Mouse (Mus musculus) cerebellum, adult 9-10 months (tissue): ENCODE results near the gene Rhox3g.
"Not testable (repeated sequence)": the region's sequence is repeated elsewhere in the genome, so short reads cannot be mapped to it uniquely, and the experiment has no call there.

Source experiments
- DNase-seq: peaks from one replicate; pipeline ENCODE4 v3.0.0; 2022

Gene Rhox3g

DNA sequence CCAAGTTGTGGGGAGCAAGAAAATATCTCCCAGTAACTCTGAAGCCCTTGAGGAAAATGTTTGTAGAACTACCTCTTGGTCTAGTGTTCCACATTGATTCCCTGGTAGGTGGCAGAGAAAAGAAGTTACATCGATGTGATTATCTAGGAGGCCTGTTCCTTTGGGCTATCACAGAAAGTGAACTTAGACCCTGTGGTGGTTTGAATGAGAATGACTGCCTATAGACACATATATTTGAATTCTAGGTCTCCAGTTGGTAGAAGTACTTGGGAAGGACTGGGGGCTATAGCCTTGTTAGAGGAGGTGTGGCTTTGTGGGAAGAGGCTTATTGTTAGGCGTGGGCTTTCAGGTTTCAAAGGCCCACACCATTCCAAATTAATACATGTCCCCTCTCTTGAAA is at the start of gene Rhox3g:
Gene Rhox3g, minus strand, starts transcription at position 101 of the 400 bp plus-strand sequence.
- DNase-seq, result not testable (repeated sequence)

DNA sequence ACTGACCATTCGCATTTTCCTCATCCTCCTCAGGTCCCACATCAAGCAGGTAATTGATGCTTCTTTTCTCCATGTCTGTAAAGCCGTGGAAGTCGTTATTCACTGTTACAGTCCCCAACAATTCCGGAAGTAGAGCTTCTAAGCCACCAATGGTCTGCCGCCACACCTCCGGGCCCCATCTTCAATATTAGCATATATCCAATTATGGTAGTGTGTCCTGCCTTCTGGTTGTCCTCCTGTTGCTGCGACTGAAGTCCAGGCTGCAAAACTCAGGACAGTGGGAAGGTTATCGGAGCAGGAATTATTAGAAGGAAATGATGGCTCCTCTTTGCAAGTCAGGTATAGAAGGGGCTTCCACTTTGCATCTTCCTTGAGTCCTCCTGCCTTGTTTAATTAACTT is 44.8 kb upstream of the Rhox3g start, which contains the start of gene Rhox2h:
Gene Rhox2h, minus strand, starts transcription at position 101 of the 400 bp plus-strand sequence.
- not testable (repeated sequence) for DNase-seq

DNA sequence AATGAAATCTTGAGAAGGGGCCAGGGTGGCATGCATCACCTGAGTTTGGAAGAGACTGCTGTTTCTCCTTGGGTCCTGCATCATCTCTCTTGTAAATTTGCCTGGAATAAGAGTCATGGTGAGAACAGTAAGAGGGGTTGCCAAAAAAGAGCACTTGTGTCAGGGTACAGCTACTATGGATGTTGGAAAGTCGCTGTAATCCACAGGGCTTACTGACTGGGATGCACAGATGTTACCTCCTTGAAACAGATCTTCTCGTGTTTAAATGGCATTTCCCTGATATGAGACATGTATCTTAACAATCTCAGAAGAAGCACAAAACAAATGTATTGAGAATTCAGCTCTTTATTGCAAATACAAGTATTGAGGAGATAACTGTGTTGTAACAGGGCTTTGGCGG is 40.3 kb upstream of the Rhox3g start, which contains the start of gene Rhox3h:
Gene Rhox3h, minus strand, starts transcription at position 101 of the 400 bp plus-strand sequence.
- not testable (repeated sequence) for DNase-seq

DNA sequence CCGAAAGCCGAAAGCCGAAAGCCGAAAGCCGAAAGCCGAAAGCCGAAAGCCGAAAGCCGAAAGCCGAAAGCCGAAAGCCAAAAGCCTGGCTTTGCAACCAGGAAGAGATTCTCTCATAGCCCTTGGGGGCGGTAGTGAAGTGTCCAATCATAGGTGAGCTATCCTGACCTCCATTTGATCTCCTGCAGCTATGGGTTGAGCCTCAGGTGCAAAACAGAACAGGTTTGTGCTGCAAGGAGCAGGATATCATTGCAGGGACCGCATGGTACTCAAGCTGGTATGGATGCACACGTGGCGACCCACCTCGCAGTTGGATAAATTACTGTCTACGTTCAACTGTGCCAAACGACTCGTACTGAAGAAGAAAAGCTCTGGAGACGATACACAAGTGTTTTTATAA is 22.8 kb upstream of the Rhox3g start, which contains the start of gene Rhox4g:
Gene Rhox4g, minus strand, starts transcription at position 101 of the 400 bp plus-strand sequence.
- not testable (repeated sequence) for DNase-seq

DNA sequence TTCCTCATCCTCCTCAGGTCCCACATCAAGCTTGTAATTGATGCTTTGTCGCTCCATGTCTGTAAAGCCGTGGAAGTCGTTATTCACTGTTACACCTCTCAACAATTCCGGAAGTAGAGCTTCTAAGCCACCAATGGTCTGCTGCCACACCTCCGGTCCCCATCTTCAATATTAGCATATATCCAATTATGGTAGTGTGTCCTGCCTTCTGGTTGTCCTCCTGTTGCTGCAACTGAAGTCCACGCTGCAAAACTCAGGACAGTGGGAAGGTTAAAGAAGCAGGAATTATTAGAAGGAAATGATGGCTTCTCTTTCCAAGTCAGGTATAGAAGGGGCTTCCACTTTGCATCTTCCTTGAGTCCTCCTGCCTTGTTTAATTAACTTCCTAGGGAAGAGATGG is 15.0 kb upstream of the Rhox3g start, which contains the start of gene Rhox2g:
Gene Rhox2g, minus strand, starts transcription at position 101 of the 400 bp plus-strand sequence.
- DNase-seq, result not testable (repeated sequence)

DNA sequence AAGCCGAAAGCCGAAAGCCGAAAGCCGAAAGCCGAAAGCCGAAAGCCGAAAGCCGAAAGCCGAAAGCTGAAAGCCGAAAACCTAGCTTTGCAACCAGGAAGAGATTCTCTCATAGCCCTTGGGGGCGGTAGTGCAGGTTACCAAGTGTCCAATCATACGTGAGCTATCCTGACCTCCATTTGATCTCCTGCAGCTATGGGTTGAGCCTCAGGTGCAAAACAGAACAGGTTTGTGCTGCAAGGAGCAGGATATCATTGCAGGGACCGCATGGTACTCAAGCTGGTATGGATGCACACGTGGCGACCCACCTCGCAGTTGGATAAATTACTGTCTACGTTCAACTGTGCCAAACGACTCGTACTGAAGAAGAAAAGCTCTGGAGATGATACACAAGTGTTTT is 20.8 kb downstream of the Rhox3g start, which contains the start of gene Rhox4f:
Gene Rhox4f, minus strand, starts transcription at position 101 of the 400 bp plus-strand sequence.
- not testable (repeated sequence) for DNase-seq

DNA sequence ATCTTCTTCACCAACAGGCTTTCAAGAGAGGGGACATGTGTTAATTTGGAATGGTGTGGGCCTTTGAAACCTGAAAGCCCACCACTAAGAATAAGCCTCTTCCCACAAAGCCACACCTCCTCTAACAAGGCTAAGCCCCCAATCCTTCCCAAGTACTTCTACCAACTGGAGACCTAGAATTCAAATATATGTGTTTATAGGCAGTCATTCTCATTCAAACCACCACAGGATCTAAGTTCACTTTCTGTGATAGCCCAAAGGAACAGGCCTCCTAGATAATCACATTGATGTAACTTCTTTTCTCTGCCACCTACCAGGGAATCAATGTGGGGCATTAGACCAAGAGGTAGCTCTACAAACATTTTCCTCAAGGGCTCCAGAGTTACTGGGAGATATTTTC is 47.7 kb downstream of the Rhox3g start, which contains the start of gene Rhox3f:
Gene Rhox3f, plus strand, starts transcription at position 301 of the 400 bp plus-strand sequence.
- DNase-seq, result not testable (repeated sequence)
